Mouse (Mus musculus): ENCODE data around the gene Hist1h2ag. TPM values are rescaled to one million over a fixed set of nuclear protein-coding genes. Genes with fewer than 3 reads are reported as not detected.

The Hist1h2ag gene
- total RNA-seq, 2 experiments from 2014 or later, result 40.6 to 42.0 TPM

GRCm38 (mm10) chr13:21996101-21996839 lies 46.5 kb downstream of the Hist1h2ag start:
- intact Hi-C loops (cut with DNase I; ENCODE audit: low total_unique reads), result no loop called here

GRCm38 (mm10) chr13:21995331-21995914 lies 47.3 kb downstream of the Hist1h2ag start:
- intact Hi-C loops (cut with DNase I; ENCODE audit: low total_unique reads), result no loop called here
- DNase-seq, result no peak

More at GRCm38 (mm10) chr13:21996101-21996839, 46.5 kb downstream of the Hist1h2ag start:
- DNase-seq, result no peak

DNA sequence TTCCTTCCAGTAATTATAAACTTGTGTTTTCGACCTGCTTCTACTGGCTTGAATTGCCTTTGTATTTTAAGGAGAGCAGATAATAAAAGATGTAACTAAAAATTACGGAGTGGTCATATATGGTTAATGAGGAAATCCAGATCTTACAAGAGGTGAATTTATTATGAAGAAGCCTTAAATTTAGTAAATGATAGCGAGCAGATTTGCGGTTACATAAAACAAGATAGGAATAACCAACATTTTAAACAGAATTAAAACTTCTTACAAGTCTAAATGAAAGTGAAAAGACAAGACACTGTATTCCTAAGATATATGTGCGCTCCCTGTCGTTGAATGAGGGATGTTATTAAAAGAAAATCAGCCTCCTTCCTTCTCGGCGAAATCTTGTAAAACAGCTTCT lies 47.8 kb downstream of the Hist1h2ag start:
- no peak for DNase-seq
- intact Hi-C loops (cut with DNase I; ENCODE audit: low total_unique reads), result no loop called here

DNA sequence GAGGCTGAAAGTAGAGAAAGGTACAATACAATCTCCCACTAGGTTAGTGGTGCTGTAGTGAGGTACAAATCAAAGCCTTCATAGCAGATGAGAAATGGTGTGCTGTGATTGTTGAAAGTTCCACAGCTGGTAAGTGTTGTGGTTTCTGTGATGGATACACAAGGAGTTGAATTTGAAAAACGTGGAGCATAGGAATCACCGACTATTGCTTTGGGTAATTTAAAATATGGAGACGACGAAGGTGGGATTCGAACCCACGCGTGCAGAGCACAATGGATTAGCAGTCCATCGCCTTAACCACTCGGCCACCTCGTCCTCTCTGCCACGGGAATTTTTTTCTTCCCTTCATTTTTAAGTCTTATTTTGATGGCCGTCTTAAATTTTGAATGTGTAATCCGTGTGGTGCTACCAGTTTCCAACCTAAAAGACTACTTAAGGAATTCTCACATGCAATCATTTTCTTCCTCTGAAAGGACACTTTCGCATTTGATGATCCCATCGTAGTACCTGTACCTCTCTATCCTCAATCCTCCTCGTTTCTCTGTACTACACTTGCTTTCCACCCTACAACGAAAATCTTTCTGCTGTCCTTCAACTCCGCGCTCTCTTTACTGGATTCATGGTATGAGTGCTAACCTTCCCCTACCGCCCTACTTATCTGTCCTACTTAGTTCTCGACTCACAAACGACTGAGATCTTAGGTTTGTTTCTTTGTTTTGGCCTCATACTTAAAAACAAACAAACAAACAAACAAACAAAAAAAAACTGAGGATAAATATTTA lies 48.6 kb downstream of the Hist1h2ag start:
- intact Hi-C loops (cut with DNase I; ENCODE audit: low total_unique reads), result no loop called here
- DNase-seq, result no peak

GRCm38 (mm10) chr13:21992550-21992949 lies 50.2 kb downstream of the Hist1h2ag start:
- intact Hi-C loops (cut with DNase I; ENCODE audit: low total_unique reads), result no loop called here
- no peak for DNase-seq

Small RNA genes lying within 50 kb of the gene (microRNA-seq; reads per million reads assigned to microRNA genes)
- 0 reads per million in 2 experiments for gene Gm26300
- 0 reads per million in 2 experiments for gene Gm44390
- 0 reads per million in 2 experiments for gene Gm44486

Other genes with a start within 250 kb of the Hist1h2ag start
- gene Hist1h2bq, start 232.7 kb downstream of the Hist1h2ag start, total RNA-seq (2021), result 10 to 100 TPM; 58.2 to 75.5 TPM
- gene Hist1h2ao, start 232.5 kb downstream of the Hist1h2ag start, total RNA-seq (2021), result 10 to 100 TPM; 67.5 to 87.1 TPM
- gene Hist1h4m, start 231.2 kb downstream of the Hist1h2ag start, total RNA-seq (2021), result 100 to 1,000 TPM; 150 to 154 TPM
- 10 to 100 TPM; 26.8 to 27.2 TPM for gene Hist1h4n, start 210.7 kb downstream of the Hist1h2ag start, total RNA-seq (2021)
- 10 to 100 TPM; 29.4 to 69.3 TPM for gene Hist1h2ap, start 209.4 kb downstream of the Hist1h2ag start, total RNA-seq (2021)
- gene Hist1h2br, start 209.2 kb downstream of the Hist1h2ag start, total RNA-seq (2021), result 10 to 100 TPM; 57.8 to 74.3 TPM
- gene Zfp184, start 97.8 kb downstream of the Hist1h2ag start, total RNA-seq (2021), result under 1 TPM; 0.33 to 0.38 TPM
- not detected for gene Pom121l2, start 61.8 kb downstream of the Hist1h2ag start, total RNA-seq (2021)
- gene Prss16, start 33.2 kb downstream of the Hist1h2ag start, total RNA-seq (2021), result not detected
- 10 to 100 TPM; 45.8 to 69.2 TPM for gene Hist1h2ah, start 7.4 kb downstream of the Hist1h2ag start, total RNA-seq (2021)
- 10 to 100 TPM; 80.3 to 90.2 TPM for gene Hist1h2bk, start 7.1 kb downstream of the Hist1h2ag start, total RNA-seq (2021)
- gene Hist1h4i, start 1.6 kb downstream of the Hist1h2ag start, total RNA-seq (2021), result 10 to 100 TPM; 46.4 to 49.7 TPM
- gene Hist1h2bj, start 270 bp upstream of the Hist1h2ag start, total RNA-seq (2021), result 10 to 100 TPM; 41.8 to 44.7 TPM
- not detected for gene Vmn1r188, start 41.5 kb upstream of the Hist1h2ag start, total RNA-seq (2021)
- gene Vmn1r189, start 62.9 kb upstream of the Hist1h2ag start, total RNA-seq (2021), result not detected
- not detected for gene Vmn1r191, start 141.0 kb upstream of the Hist1h2ag start, total RNA-seq (2021)
- not detected for gene Vmn1r192, start 148.2 kb upstream of the Hist1h2ag start, total RNA-seq (2021)
- gene Vmn1r193, start 180.2 kb upstream of the Hist1h2ag start, total RNA-seq (2021), result not detected
- not detected for gene Vmn1r194, start 201.3 kb upstream of the Hist1h2ag start, total RNA-seq (2021)
- not detected for gene Vmn1r195, start 227.6 kb upstream of the Hist1h2ag start, total RNA-seq (2021)
- gene Vmn1r196, start 247.0 kb upstream of the Hist1h2ag start, total RNA-seq (2021), result not detected